Mouse (Mus musculus) limb, embryonic 12.5 days (tissue): ENCODE results near the gene Nalcn. TPM values are rescaled to one million over a fixed set of nuclear protein-coding genes. Genes with fewer than 3 reads are reported as not detected.

Experiments
- ATAC-seq: fragments of 200-750 bp; cut with Nextera tagmentation; 2 replicates; pipeline ENCODE4 v1.8.0; 2017; ENCODE audit warnings: low read depth, moderate TSS enrichment; ENCODE audit not compliant: insufficient number of reproducible peaks, insufficient read depth, low FRiP score, low TSS enrichment
- H3K27ac ChIP-seq: fragments of 300-500 bp; sonication (generic); 2 replicates; pipeline ENCODE4 v1.5.1; 2016; ENCODE audit warnings: mild to moderate bottlenecking, moderate library complexity
- H3K27me3 ChIP-seq: fragments of 300-500 bp; sonication (generic); 2 replicates; pipeline ENCODE4 v1.6.1; 2016; ENCODE audit warnings: mild to moderate bottlenecking, moderate library complexity
- H3K36me3 ChIP-seq: fragments of 300-500 bp; sonication (generic); 2 replicates; pipeline ENCODE4 v1.6.1; 2016; ENCODE audit warnings: mild to moderate bottlenecking, moderate library complexity
- H3K4me1 ChIP-seq: fragments of 300-500 bp; sonication (generic); replicated peaks from 2 replicates; pipeline ENCODE4 v1.6.1; 2016
- H3K4me2 ChIP-seq: fragments of 300-500 bp; sonication (generic); 2 replicates; pipeline ENCODE4 v1.6.1; 2016; ENCODE audit warnings: mild to moderate bottlenecking, moderate library complexity
- H3K4me3 ChIP-seq: fragments of 300-500 bp; sonication (generic); replicated peaks from 2 replicates; pipeline ENCODE4 v1.5.1; 2016; ENCODE audit warnings: mild to moderate bottlenecking
- H3K9ac ChIP-seq: fragments of 300-500 bp; sonication (generic); replicated peaks from 2 replicates; pipeline ENCODE4 v1.6.1; 2016; ENCODE audit warnings: mild to moderate bottlenecking, moderate library complexity
- H3K9me3 ChIP-seq: fragments of 300-500 bp; sonication (generic); 2 replicates; pipeline ENCODE4 v1.6.1; 2016; ENCODE audit warnings: mild to moderate bottlenecking, moderate library complexity
- WGBS: fragments of 180-500 bp; shearing (Covaris S2); methylation state at CpG from one replicate; pipeline ENCODE4 v1.1.7; 2016; 5-methylcytosine and 5-hydroxymethylcytosine counted together
- polyA plus RNA-seq: library from polyadenylated mRNA; unstranded; fragments of >200 nt; fragmentation: Nextera tagmentation; extraction: Ambion mirVana; gene quantifications from 2 replicates; pipeline ENCODE4 v1.2.1, GENCODE M21; 2016

The Nalcn gene
- polyA plus RNA-seq, 1 experiment from 2014 or later = 0.45 TPM

GRCm38 (mm10) chr14:123582433-123582832 lies 44.5 kb downstream of the Nalcn start:
- 91% methylated on average over 2 of the region's 2 CpGs for WGBS

GRCm38 (mm10) chr14:123575356-123575755 lies 51.6 kb downstream of the Nalcn start:
- Histone ChIP-seq H3K9ac (no peak overlapping the region), H3K4me2 (no peak overlapping the region), H3K4me1 (no peaks in the 10 kb centered on the region), H3K27ac (no peak overlapping the region), H3K9me3 (no peaks in the 10 kb centered on the region), H3K4me3 (no peak overlapping the region), H3K27me3 (no peaks in the 10 kb centered on the region), H3K36me3 (no peaks in the 10 kb centered on the region)
- ATAC-seq = no peak
- 79% methylated on average over 4 of the region's 4 CpGs for WGBS

More at GRCm38 (mm10) chr14:123582433-123582832, 44.5 kb downstream of the Nalcn start:
- no peak overlapping the region for H3K9ac ChIP-seq
- H3K9me3 ChIP-seq = no peaks in the 10 kb centered on the region
- H3K4me3 ChIP-seq = no peak overlapping the region
- no peaks in the 10 kb centered on the region for H3K36me3 ChIP-seq
- no peaks in the 10 kb centered on the region for H3K4me1 ChIP-seq
- H3K27ac ChIP-seq = no peak overlapping the region
- H3K27me3 ChIP-seq = no peaks in the 10 kb centered on the region
- no peak for ATAC-seq
- H3K4me2 ChIP-seq = no peak overlapping the region

DNA sequence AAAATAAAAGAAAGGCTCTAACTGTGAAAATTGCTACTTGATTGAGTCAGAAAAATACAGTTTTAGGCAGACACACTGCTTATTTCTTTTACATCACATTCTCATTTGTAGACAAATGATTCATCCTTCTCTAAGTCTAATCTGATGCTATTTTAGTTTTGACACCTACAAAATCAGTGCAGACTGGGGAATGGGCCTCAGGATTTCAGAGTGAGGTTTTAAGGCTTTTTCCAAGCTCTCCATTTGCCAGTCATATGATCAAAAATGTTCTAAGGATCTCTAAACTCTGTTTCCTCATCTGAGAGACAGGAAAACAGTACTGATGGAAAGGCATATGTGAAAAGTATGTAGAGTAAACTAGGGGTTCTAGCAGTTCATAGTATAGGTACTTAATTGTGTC lies 52.0 kb downstream of the Nalcn start:
- Histone ChIP-seq H3K36me3 (no peaks in the 10 kb centered on the region), H3K9ac (no peak overlapping the region), H3K27me3 (no peaks in the 10 kb centered on the region), H3K4me3 (no peak overlapping the region), H3K4me2 (no peak overlapping the region), H3K9me3 (no peaks in the 10 kb centered on the region), H3K4me1 (no peaks in the 10 kb centered on the region), H3K27ac (no peak overlapping the region)
- no peak for ATAC-seq

- no peak overlapping the region for H3K27ac ChIP-seq
- no peak overlapping the region for H3K4me3 ChIP-seq
- no peak overlapping the region for H3K4me2 ChIP-seq
- WGBS = 70% methylated on average over 2 of the region's 2 CpGs
- no peaks in the 10 kb centered on the region for H3K27me3 ChIP-seq
- no peaks in the 10 kb centered on the region for H3K36me3 ChIP-seq
- H3K9me3 ChIP-seq = no peaks in the 10 kb centered on the region
- H3K9ac ChIP-seq = no peak overlapping the region
- no peaks in the 10 kb centered on the region for H3K4me1 ChIP-seq
- no peak for ATAC-seq
Measured at GRCm38 (mm10) chr14:123566599-123566998, 60.3 kb downstream of the Nalcn start.

- Histone ChIP-seq H3K4me3 (no peak overlapping the region), H3K4me2 (no peak overlapping the region), H3K9me3 (no peaks in the 10 kb centered on the region), H3K36me3 (no peaks in the 10 kb centered on the region), H3K9ac (no peak overlapping the region), H3K27ac (no peak overlapping the region), H3K27me3 (no peaks in the 10 kb centered on the region), H3K4me1 (no peaks in the 10 kb centered on the region)
- no peak for ATAC-seq
Measured at GRCm38 (mm10) chr14:123555533-123555932, 71.4 kb downstream of the Nalcn start.

- H3K4me2 ChIP-seq = no peak overlapping the region
- no peaks in the 10 kb centered on the region for H3K9me3 ChIP-seq
- no peaks in the 10 kb centered on the region for H3K4me1 ChIP-seq
- H3K9ac ChIP-seq = no peak overlapping the region
- H3K4me3 ChIP-seq = no peak overlapping the region
- 54% methylated on average over 4 of the region's 4 CpGs for WGBS
- no peaks in the 10 kb centered on the region for H3K36me3 ChIP-seq
- H3K27ac ChIP-seq = no peak overlapping the region
- ATAC-seq = no peak
- no peaks in the 10 kb centered on the region for H3K27me3 ChIP-seq
Measured at GRCm38 (mm10) chr14:123554936-123555335, 72.0 kb downstream of the Nalcn start.

DNA sequence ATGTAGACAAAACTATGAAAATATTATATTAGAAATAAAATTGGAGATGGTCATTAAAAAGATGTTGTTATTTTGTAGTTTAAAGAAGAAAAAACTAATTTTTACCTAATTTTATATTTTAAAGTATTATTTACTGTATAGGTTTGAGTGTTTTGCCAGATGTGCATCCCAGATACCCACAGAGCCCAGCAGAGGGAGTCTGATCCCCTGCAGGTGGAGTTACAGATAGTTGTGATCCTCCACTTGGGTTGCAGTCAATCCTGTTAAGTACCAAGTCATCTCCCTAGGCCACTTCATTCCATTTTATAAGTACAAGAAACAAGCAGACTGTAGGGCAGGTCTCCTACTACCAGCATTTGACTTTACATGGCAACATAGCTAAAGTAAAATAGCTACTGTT lies 84.6 kb downstream of the Nalcn start:
- H3K36me3 ChIP-seq = no peaks in the 10 kb centered on the region
- no peak overlapping the region for H3K4me3 ChIP-seq
- H3K9me3 ChIP-seq = no peaks in the 10 kb centered on the region
- H3K4me2 ChIP-seq = no peak overlapping the region
- no peaks in the 10 kb centered on the region for H3K27me3 ChIP-seq
- no peak overlapping the region for H3K27ac ChIP-seq
- H3K9ac ChIP-seq = no peak overlapping the region
- no peaks in the 10 kb centered on the region for H3K4me1 ChIP-seq
- ATAC-seq = no peak

GRCm38 (mm10) chr14:123535636-123536035 lies 91.3 kb downstream of the Nalcn start:
- no peaks in the 10 kb centered on the region for H3K4me1 ChIP-seq
- H3K4me3 ChIP-seq = no peak overlapping the region
- ATAC-seq = peak; percentile 80
- H3K36me3 ChIP-seq = no peaks in the 10 kb centered on the region
- 48% methylated on average over 2 of the region's 2 CpGs for WGBS
- no peaks in the 10 kb centered on the region for H3K27me3 ChIP-seq
- H3K4me2 ChIP-seq = no peak overlapping the region
- no peak overlapping the region for H3K27ac ChIP-seq
- no peak overlapping the region for H3K9ac ChIP-seq
- H3K9me3 ChIP-seq = no peaks in the 10 kb centered on the region

- H3K4me2 ChIP-seq = no peak overlapping the region
- H3K27me3 ChIP-seq = no peaks in the 10 kb centered on the region
- no peak for ATAC-seq
- H3K36me3 ChIP-seq = no peaks in the 10 kb centered on the region
- H3K27ac ChIP-seq = no peak overlapping the region
- no peak overlapping the region for H3K9ac ChIP-seq
- no peaks in the 10 kb centered on the region for H3K9me3 ChIP-seq
- no peaks in the 10 kb centered on the region for H3K4me1 ChIP-seq
- H3K4me3 ChIP-seq = no peak overlapping the region
- 85% methylated on average over 1 of the region's 1 CpGs for WGBS
Measured at GRCm38 (mm10) chr14:123533000-123533399, 93.9 kb downstream of the Nalcn start.

DNA sequence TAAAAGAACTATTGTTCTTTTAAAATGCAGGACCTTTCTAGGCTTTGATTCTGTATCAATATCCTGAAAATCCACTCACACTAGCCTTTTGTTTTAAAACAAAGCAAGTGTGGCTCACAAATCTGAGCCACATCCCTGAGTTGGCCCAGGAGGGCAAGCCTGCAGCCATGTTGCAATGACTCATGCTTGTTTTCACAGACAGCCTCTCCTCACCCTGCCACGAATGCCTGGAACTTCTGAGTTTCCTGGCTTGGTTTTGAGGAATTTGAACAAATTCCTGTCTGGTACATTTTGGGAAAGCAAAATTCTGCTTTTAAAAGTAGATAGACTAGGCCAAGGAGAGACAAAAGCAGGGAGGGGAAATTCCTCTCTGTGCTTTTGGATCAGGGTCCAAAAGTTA lies 95.7 kb downstream of the Nalcn start:
- no peak overlapping the region for H3K4me2 ChIP-seq
- H3K36me3 ChIP-seq = no peaks in the 10 kb centered on the region
- no peaks in the 10 kb centered on the region for H3K9me3 ChIP-seq
- no peak overlapping the region for H3K4me3 ChIP-seq
- H3K27ac ChIP-seq = no peak overlapping the region
- no peaks in the 10 kb centered on the region for H3K4me1 ChIP-seq
- no peak overlapping the region for H3K9ac ChIP-seq
- WGBS = 57% methylated on average over 1 of the region's 1 CpGs
- ATAC-seq = no peak
- H3K27me3 ChIP-seq = no peaks in the 10 kb centered on the region

DNA sequence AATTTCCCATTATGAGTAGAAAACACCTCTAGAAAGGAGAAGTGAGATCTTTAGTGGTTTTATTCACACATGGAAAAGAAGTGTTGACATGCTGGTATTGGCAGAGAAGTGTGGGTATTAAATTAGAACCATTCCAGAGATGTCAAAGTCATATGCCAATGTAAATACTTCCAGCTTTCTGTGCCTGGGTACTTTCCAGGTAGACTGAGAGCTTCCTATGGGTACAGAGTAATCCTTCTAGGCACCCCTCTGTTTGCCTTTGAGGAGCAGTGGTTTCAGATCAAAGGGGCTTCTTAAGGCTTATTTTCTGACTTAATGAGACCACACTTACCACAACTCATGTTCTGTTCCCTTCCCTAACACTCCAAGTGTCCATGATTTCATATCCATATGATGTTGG lies 97.8 kb downstream of the Nalcn start:
- no peak overlapping the region for H3K4me3 ChIP-seq
- no peaks in the 10 kb centered on the region for H3K27me3 ChIP-seq
- H3K9ac ChIP-seq = no peak overlapping the region
- H3K4me2 ChIP-seq = no peak overlapping the region
- ATAC-seq = no peak
- no peaks in the 10 kb centered on the region for H3K36me3 ChIP-seq
- no peaks in the 10 kb centered on the region for H3K4me1 ChIP-seq
- no peak overlapping the region for H3K27ac ChIP-seq
- no peaks in the 10 kb centered on the region for H3K9me3 ChIP-seq

GRCm38 (mm10) chr14:123513376-123514141 lies 113.4 kb downstream of the Nalcn start:
- no peaks in the 10 kb centered on the region for H3K36me3 ChIP-seq
- H3K9ac ChIP-seq = no peak overlapping the region
- H3K27me3 ChIP-seq = no peaks in the 10 kb centered on the region
- WGBS = 39% methylated on average over 8 of the region's 8 CpGs
- peak; percentile 92; the same call in 1 of the 2 replicates for ATAC-seq
- no peak overlapping the region for H3K4me2 ChIP-seq
- H3K27ac ChIP-seq = no peak overlapping the region
- H3K4me3 ChIP-seq = no peak overlapping the region
- no peaks in the 10 kb centered on the region for H3K4me1 ChIP-seq
- H3K9me3 ChIP-seq = no peaks in the 10 kb centered on the region
